9 mouse cellular contexts compared by ENCODE assay signal in genomic region chr13:94286195-94286594, GRCm38 (mm10). TPM values are rescaled to one million over a fixed set of nuclear protein-coding genes. Genes with fewer than 3 reads are reported as not detected.
A peak's percentile ranks its signal among the peaks of the same experiment; 100 is the strongest.
DNase-seq lines count a peak whose midpoint lies in the region; ATAC-seq and TF ChIP-seq lines count a peak whose summit lies in the region.
"Had no signal": no experiment of that assay in that cellular context is flagged by ENCODE, and none has a peak within 500 bp of the region (broad histone marks: within the 10 kb centered on the region; RNA-seq: fewer than 3 reads in every experiment).

No protein-coding gene starts in this region.

- no peak overlapping the region for H3K27ac ChIP-seq in heart, embryonic 15.5 days
- no peak overlapping the region for H3K27ac ChIP-seq in cortical plate, adult 2 months (ENCODE audit: insufficient read depth, low read length)
- H3K27ac ChIP-seq in hindbrain, postnatal 0 days = no peak overlapping the region
- H3K27ac ChIP-seq in midbrain, embryonic 14.5 days (replicated peaks; ENCODE audit: low read depth, low read length) = no peak overlapping the region

- H3K36me3 ChIP-seq in heart, embryonic 15.5 days = no peaks in the 10 kb centered on the region
- no peaks in the 10 kb centered on the region for H3K36me3 ChIP-seq in hindbrain, postnatal 0 days (ENCODE audit: insufficient read depth, low read length)
- H3K36me3 ChIP-seq in midbrain, embryonic 14.5 days (ENCODE audit: control insufficient read depth, insufficient read depth, low read length) = no peaks in the 10 kb centered on the region
- H3K36me3 ChIP-seq: G1E had no signal

- no peak for ATAC-seq in heart, embryonic 15.5 days (replicated peaks; ENCODE audit: insufficient number of reproducible peaks, insufficient read depth, low FRiP score, low read depth)
- ATAC-seq in hindbrain, postnatal 0 days = no peak
- ATAC-seq in midbrain, embryonic 14.5 days (ENCODE audit: low FRiP score, low TSS enrichment) = no peak
- no peak for ATAC-seq in monocyte, adult 5-6 weeks (replicated peaks; ENCODE audit: insufficient number of reproducible peaks, low FRiP score, low TSS enrichment, poor library complexity, severe bottlenecking)

- no peaks in the 10 kb centered on the region for H3K9me3 ChIP-seq in heart, embryonic 15.5 days (replicated peaks)
- no peaks in the 10 kb centered on the region for H3K9me3 ChIP-seq in hindbrain, postnatal 0 days (ENCODE audit: low read length)
- no peaks in the 10 kb centered on the region for H3K9me3 ChIP-seq in midbrain, embryonic 14.5 days (ENCODE audit: control insufficient read depth, low read length)

- peak overlapping the region; percentile 96 for H3K4me3 ChIP-seq in heart, embryonic 15.5 days
- H3K4me3 ChIP-seq in cortical plate, adult 2 months (ENCODE audit: insufficient read depth, low read length) = peak overlapping the region; percentile 86; the same call in 1 of the 2 replicates
- H3K4me3 ChIP-seq in hindbrain, postnatal 0 days (ENCODE audit: low read length) = peak overlapping the region; percentile 99
- H3K4me3 ChIP-seq in midbrain, embryonic 14.5 days (replicated peaks; ENCODE audit: low read depth, low read length) = 0 out of 2 replicates have a peak overlapping the region, but pooled peaks have one; percentile 74

- TF ChIP-seq CTCF in cortical plate, adult 2 months (IDR thresholded peaks at IDR 0.05; ENCODE audit: extremely low read depth, insufficient read depth, low read length) = no peak
- no peak for TF ChIP-seq CTCF in hindbrain, postnatal 0 days (IDR thresholded peaks at IDR 0.05; ENCODE audit: low read depth)

- H3K27me3 ChIP-seq in heart, embryonic 15.5 days = no peaks in the 10 kb centered on the region
- no peaks in the 10 kb centered on the region for H3K27me3 ChIP-seq in hindbrain, postnatal 0 days (ENCODE audit: insufficient read depth, low read length)
- no peaks in the 10 kb centered on the region for H3K27me3 ChIP-seq in midbrain, embryonic 14.5 days (ENCODE audit: control insufficient read depth, insufficient read depth, low read length)

- no peak for TF ChIP-seq POLR2A in cortical plate, adult 2 months (IDR thresholded peaks at IDR 0.05; ENCODE audit: extremely low read depth, insufficient read depth, low read length)

- no peak overlapping the region for H3K9ac ChIP-seq in heart, embryonic 15.5 days
- no peak overlapping the region for H3K9ac ChIP-seq in hindbrain, postnatal 0 days (replicated peaks; ENCODE audit: low read length)
- H3K9ac ChIP-seq in midbrain, embryonic 14.5 days (replicated peaks; ENCODE audit: low read length) = no peak overlapping the region

- peaks cover 7% of the 10 kb centered on the region; the same call in 1 of the 2 replicates for H3K4me1 ChIP-seq in heart, embryonic 15.5 days (replicated peaks)
- H3K4me1 ChIP-seq in cortical plate, adult 2 months (ENCODE audit: control insufficient read depth, insufficient read depth, low read length) = no peaks in the 10 kb centered on the region
- H3K4me1 ChIP-seq in hindbrain, postnatal 0 days (ENCODE audit: insufficient read depth, low read length) = 0 out of 2 replicates have a peak, but pooled peaks cover 4% of the 10 kb centered on the region
- H3K4me1 ChIP-seq in midbrain, embryonic 14.5 days (ENCODE audit: control insufficient read depth, insufficient read depth, low read length) = peaks cover 7% of the 10 kb centered on the region

- DNase-seq in heart, adult 8-10 months (ENCODE audit: low spot score) = no peak
- DNase-seq in hindbrain, postnatal 0 days (ENCODE audit: low spot score) = no peak
- DNase-seq in midbrain, embryonic 14.5 days = no peak
- DNase-seq in thymus, adult 18-20 months = no peak
- no peak for DNase-seq in adrenal gland, postnatal 36 days

- WGBS in heart, embryonic 15.5 days = 55% methylated on average over 5 of the region's 5 CpGs
- WGBS in hindbrain, postnatal 0 days = 44% methylated on average over 5 of the region's 5 CpGs
- 55% methylated on average over 5 of the region's 5 CpGs for WGBS in midbrain, embryonic 14.5 days

- H3K4me2 ChIP-seq in heart, embryonic 15.5 days = peak overlapping the region; percentile 74
- peak overlapping the region; percentile 87 for H3K4me2 ChIP-seq in hindbrain, postnatal 0 days (ENCODE audit: low read depth, low read length)
- H3K4me2 ChIP-seq in midbrain, embryonic 14.5 days (ENCODE audit: low read length) = peak overlapping the region; percentile 78

RNA-seq across cellular contexts. Expression of gene Scamp1, which starts 0.5 kb away (rescaled TPM):
- 20.8 and 23.0 TPM in 2 replicates for polyA plus RNA-seq in heart, embryonic 15.5 days (2015; fragmentation: Nextera tagmentation; extraction: Ambion mirVana)
- 10 to 100 TPM; 31.4 to 43.0 (median 34.5) TPM for total RNA-seq in heart, adult 8-10 months (2022)
- 98.4 and 101 TPM in 2 replicates for polyA plus RNA-seq in cortical plate, adult 2 months (2012; rRNA removed)
- 106 and 126 TPM in 2 replicates for total RNA-seq in hindbrain, postnatal 0 days (2014; rRNA removed)
- 131 and 137 TPM in 2 replicates for polyA plus RNA-seq in hindbrain, postnatal 0 days (2015; fragmentation: Nextera tagmentation; extraction: Ambion mirVana)
- 147 and 165 TPM in 2 replicates for polyA plus RNA-seq in midbrain, embryonic 14.5 days (2014; fragmentation: Nextera tagmentation; extraction: Ambion mirVana)
- 10 to 100 TPM; 58.1 to 71.6 TPM for total RNA-seq in adrenal gland, postnatal 36 days (2021)
- total RNA-seq in monocyte, adult 5-6 weeks (2017) = 3.4 to 4.2 TPM (median 4.1 TPM) in 3 replicates
- polyA plus RNA-seq: G1E had no signal
